Mouse (Mus musculus): ENCODE results near the gene Mmp12.

DNA sequence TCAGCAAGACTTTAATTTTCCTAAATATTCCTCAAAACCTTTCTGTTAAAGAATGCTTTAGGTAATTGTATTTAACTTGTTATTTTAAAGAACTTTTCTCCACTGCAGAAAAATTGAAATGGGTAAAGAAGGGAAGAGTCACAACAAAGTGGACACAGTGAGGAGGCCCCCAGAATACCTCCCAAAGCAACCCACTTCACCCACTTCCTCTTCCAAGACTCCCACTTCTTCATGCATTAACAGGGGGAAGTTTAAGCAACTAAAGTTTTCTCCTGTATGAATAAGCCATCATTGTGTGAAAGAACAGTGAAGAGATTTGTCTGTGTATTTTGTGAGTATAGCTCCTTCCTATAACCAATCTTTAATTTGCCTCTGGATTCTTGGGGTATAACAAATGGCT, at the start of gene Mmp12:
- no peak for TF ChIP-seq POLR2A (IDR thresholded peaks at IDR 0.05; ENCODE audit: control insufficient read depth, extremely low read depth, insufficient read depth, low read length, poor library complexity)
- no peak for TF ChIP-seq CTCF (IDR thresholded peaks at IDR 0.05; ENCODE audit: borderline replicate concordance, control insufficient read depth, extremely low read depth, insufficient read depth, low read length, poor library complexity)

Measured in thymus, adult 2 months (tissue).